Mouse (Mus musculus) forebrain, postnatal 0 days (tissue): ENCODE measurements around the gene Cd44. TPM values are rescaled to one million over a fixed set of nuclear protein-coding genes. Genes with fewer than 3 reads are reported as not detected.

Source experiments
- ATAC-seq: fragments of 200-750 bp; cut with Nextera tagmentation; 2 replicates; pipeline ENCODE4 v1.8.0; 2017; ENCODE audit warnings: mild to moderate bottlenecking, moderate library complexity
- DNase-seq: peaks from one replicate; pipeline ENCODE4 v3.0.0-alpha.2; 2015
- H3K27ac ChIP-seq: fragments of 300-500 bp; sonication (generic); 2 replicates; pipeline ENCODE4 v1.5.1; 2014; ENCODE audit warnings: low read depth, mild to moderate bottlenecking, antibody characterized with exemption, low read length, moderate library complexity, mixed read lengths
- H3K27me3 ChIP-seq: fragments of 300-500 bp; sonication (generic); 2 replicates; pipeline ENCODE4 v1.6.1; 2014; ENCODE audit warnings: mild to moderate bottlenecking, low read length, mixed read lengths; ENCODE audit not compliant: insufficient read depth
- H3K36me3 ChIP-seq: fragments of 300-500 bp; sonication (generic); 2 replicates; pipeline ENCODE4 v1.6.1; 2014; ENCODE audit warnings: mild to moderate bottlenecking, moderate library complexity; ENCODE audit not compliant: insufficient read depth
- H3K4me1 ChIP-seq: fragments of 300-500 bp; sonication (generic); 2 replicates; pipeline ENCODE4 v1.6.1; 2014; ENCODE audit warnings: antibody characterized with exemption; ENCODE audit not compliant: insufficient read depth
- H3K4me2 ChIP-seq: fragments of 300-500 bp; sonication (generic); 2 replicates; pipeline ENCODE4 v1.6.1; 2014; ENCODE audit warnings: low read depth, mild to moderate bottlenecking, moderate library complexity
- H3K4me3 ChIP-seq: fragments of 300-500 bp; sonication (generic); 2 replicates; pipeline ENCODE4 v1.5.1; 2014; ENCODE audit warnings: low read depth, low read length, mixed read lengths
- H3K9ac ChIP-seq: fragments of 300-500 bp; sonication (generic); 2 replicates; pipeline ENCODE4 v1.6.1; 2014; ENCODE audit warnings: mild to moderate bottlenecking
- H3K9me3 ChIP-seq: fragments of 300-500 bp; sonication (generic); 2 replicates; pipeline ENCODE4 v1.6.1; 2016; ENCODE audit warnings: low read length
- CTCF ChIP-seq: sonication (generic); IDR thresholded peaks from 2 replicates; pipeline ENCODE4 v1.5.1; 2016; ENCODE audit warnings: antibody characterized with exemption, control low read depth, low read depth
- WGBS: fragments of 180-500 bp; shearing (Covaris S2); extraction: QIAGEN DNeasy Blood & Tissue Kit; methylation state at CpG from one replicate; pipeline ENCODE4 v1.1.7; 2014; 5-methylcytosine and 5-hydroxymethylcytosine counted together
- polyA plus RNA-seq: library from polyadenylated mRNA; unstranded; fragments of >200 nt; fragmentation: Nextera tagmentation; extraction: Ambion mirVana; gene quantifications from 2 replicates; pipeline ENCODE4 v1.2.1, GENCODE M21; 2015
- total RNA-seq: library from RNA; depleted of rRNA; stranded (reverse); fragments of >200 nt; gene quantifications from 2 replicates; pipeline ENCODE4 v1.2.3, GENCODE M21; 2014

Gene Cd44
- total and polyA plus RNA-seq, 2 experiments from 2014 or later = 3.6 to 7.8 TPM

DNA sequence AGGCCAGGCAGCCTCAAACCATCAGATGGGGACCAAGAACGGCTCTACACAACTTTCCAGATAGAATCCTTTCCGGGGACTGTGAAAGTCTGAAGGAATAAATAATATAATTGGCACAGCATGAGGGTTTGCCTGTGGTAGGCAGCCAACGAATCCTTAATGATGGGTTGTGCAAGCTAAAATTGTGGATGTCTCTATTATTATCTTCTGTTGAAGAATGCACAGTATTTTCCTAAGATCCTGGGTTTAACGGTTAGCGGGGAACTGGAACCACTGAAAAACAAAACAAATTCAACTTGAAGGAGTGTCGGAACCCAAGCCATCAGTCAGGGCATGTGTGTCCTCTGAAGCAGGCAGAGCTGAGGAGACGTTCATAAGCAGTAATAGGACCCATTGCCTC, 118.7 kb downstream of the Cd44 start:
- H3K4me2 ChIP-seq = no peak overlapping the region
- ATAC-seq (no peak), DNase-seq (no peak)
- no peak overlapping the region for H3K9ac ChIP-seq
- TF ChIP-seq CTCF = no peak
- no peaks in the 10 kb centered on the region; the same call in 1 of the 2 replicates for H3K4me1 ChIP-seq
- H3K27me3 ChIP-seq = no peaks in the 10 kb centered on the region
- 55% methylated on average over 7 of the region's 7 CpGs for WGBS
- no peak overlapping the region for H3K4me3 ChIP-seq
- H3K27ac ChIP-seq = no peak overlapping the region
- H3K9me3 ChIP-seq = no peaks in the 10 kb centered on the region
- no peaks in the 10 kb centered on the region for H3K36me3 ChIP-seq

GRCm38 (mm10) chr2:102778208-102778607, 123.3 kb downstream of the Cd44 start:
- 88% methylated on average over 3 of the region's 3 CpGs for whole genome bisulfite sequencing
- Histone ChIP-seq H3K4me3 (no peak overlapping the region), H3K36me3 (no peaks in the 10 kb centered on the region), H3K27ac (no peak overlapping the region), H3K27me3 (no peaks in the 10 kb centered on the region), H3K4me2 (no peak overlapping the region), H3K9ac (no peak overlapping the region), H3K4me1 (no peaks in the 10 kb centered on the region; the same call in 1 of the 2 replicates), H3K9me3 (no peaks in the 10 kb centered on the region)
- no peak for ATAC-seq
- TF ChIP-seq CTCF = no peak
- DNase-seq = no peak

- TF ChIP-seq CTCF = no peak
These were observed 125.9 kb downstream of the Cd44 start for GRCm38 (mm10) chr2:102775561-102775960.

GRCm38 (mm10) chr2:102774700-102775099, 126.8 kb downstream of the Cd44 start:
- Histone ChIP-seq H3K4me2 (no peak overlapping the region), H3K9ac (no peak overlapping the region), H3K9me3 (no peaks in the 10 kb centered on the region), H3K36me3 (no peaks in the 10 kb centered on the region), H3K4me1 (no peaks in the 10 kb centered on the region), H3K4me3 (no peak overlapping the region), H3K27me3 (no peaks in the 10 kb centered on the region), H3K27ac (no peak overlapping the region)
- no peak for TF ChIP-seq CTCF
- DNase-seq (no peak), ATAC-seq (no peak)
- whole genome bisulfite sequencing = 85% methylated on average over 4 of the region's 4 CpGs

More at GRCm38 (mm10) chr2:102775561-102775960, 125.9 kb downstream of the Cd44 start:
- 33% methylated on average over 1 of the region's 1 CpGs for WGBS
- Histone ChIP-seq H3K4me2 (no peak overlapping the region), H3K27ac (no peak overlapping the region), H3K27me3 (no peaks in the 10 kb centered on the region), H3K36me3 (no peaks in the 10 kb centered on the region), H3K4me1 (no peaks in the 10 kb centered on the region), H3K9me3 (no peaks in the 10 kb centered on the region), H3K9ac (no peak overlapping the region), H3K4me3 (no peak overlapping the region)
- DNase-seq = no peak
- ATAC-seq = no peak

GRCm38 (mm10) chr2:102772276-102772675, 129.2 kb downstream of the Cd44 start:
- 98% methylated on average over 5 of the region's 5 CpGs for WGBS
- Histone ChIP-seq H3K27me3 (no peaks in the 10 kb centered on the region), H3K9me3 (no peaks in the 10 kb centered on the region), H3K36me3 (no peaks in the 10 kb centered on the region), H3K4me3 (no peak overlapping the region), H3K4me2 (no peak overlapping the region), H3K9ac (no peak overlapping the region), H3K27ac (no peak overlapping the region), H3K4me1 (no peaks in the 10 kb centered on the region)
- DNase-seq (no peak), ATAC-seq (no peak)
- TF ChIP-seq CTCF = no peak

DNA sequence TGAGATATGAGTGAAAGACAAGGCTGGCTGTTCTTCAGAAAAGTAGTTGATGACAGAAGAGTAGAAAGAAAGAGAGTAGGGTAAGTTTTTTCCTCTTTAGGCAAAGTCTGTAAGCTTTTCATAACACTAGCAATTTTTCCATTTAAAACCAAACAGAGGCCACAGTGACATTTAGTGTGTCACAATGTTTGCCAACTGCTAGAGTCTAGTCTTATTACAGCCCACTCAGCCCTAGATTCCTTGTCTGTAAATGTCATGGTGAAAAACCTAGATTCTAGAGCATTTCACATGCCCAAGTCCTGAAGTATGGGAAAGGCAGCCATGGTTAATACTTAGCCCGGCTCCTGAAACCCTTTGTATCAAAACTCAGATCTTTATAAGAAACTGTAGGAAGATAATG, 130.2 kb downstream of the Cd44 start:
- no peaks in the 10 kb centered on the region for H3K36me3 ChIP-seq
- no peaks in the 10 kb centered on the region for H3K27me3 ChIP-seq
- no peaks in the 10 kb centered on the region for H3K4me1 ChIP-seq
- TF ChIP-seq CTCF = no peak
- H3K4me3 ChIP-seq = no peak overlapping the region
- H3K4me2 ChIP-seq = no peak overlapping the region
- H3K27ac ChIP-seq = no peak overlapping the region
- no peak for DNase-seq
- ATAC-seq = no peak
- 92% methylated on average over 1 of the region's 1 CpGs for WGBS
- no peaks in the 10 kb centered on the region for H3K9me3 ChIP-seq
- no peak overlapping the region for H3K9ac ChIP-seq

GRCm38 (mm10) chr2:102768267-102768666, 133.2 kb downstream of the Cd44 start:
- WGBS = 79% methylated on average over 3 of the region's 3 CpGs
- no peak overlapping the region for H3K27ac ChIP-seq
- H3K36me3 ChIP-seq = 0 out of 2 replicates have a peak, but pooled peaks cover 2% of the 10 kb centered on the region
- H3K9me3 ChIP-seq = no peaks in the 10 kb centered on the region
- no peaks in the 10 kb centered on the region for H3K4me1 ChIP-seq
- no peak overlapping the region for H3K9ac ChIP-seq
- no peak for TF ChIP-seq CTCF
- DNase-seq (no peak), ATAC-seq (no peak)
- no peak overlapping the region for H3K4me3 ChIP-seq
- H3K4me2 ChIP-seq = no peak overlapping the region
- no peaks in the 10 kb centered on the region for H3K27me3 ChIP-seq
